Mouse (Mus musculus) C2C12 (cell line): ENCODE results near the gene Ube2l3.
A peak's percentile ranks its signal among the peaks of the same experiment; 100 is the strongest.

Source experiments
- CEBPB ChIP-seq: IDR thresholded peaks from one replicate; pipeline ENCODE4 v1.6.1; 2011; ENCODE audit warnings: low read depth, mild to moderate bottlenecking, control low read depth, moderate library complexity
- CTCF ChIP-seq: IDR thresholded peaks from one replicate; pipeline ENCODE4 v1.5.1; 2011; ENCODE audit not compliant: control insufficient read depth, insufficient read depth, insufficient read length
- MAX ChIP-seq: IDR thresholded peaks from one replicate; pipeline ENCODE4 v1.6.1; 2011; ENCODE audit warnings: mild to moderate bottlenecking, control low read depth
- MYOD1 ChIP-seq: IDR thresholded peaks from one replicate; pipeline ENCODE4 v1.6.1; 2011; ENCODE audit warnings: low read depth; ENCODE audit not compliant: control insufficient read depth, insufficient read length
- MYOG ChIP-seq: IDR thresholded peaks from one replicate; pipeline ENCODE4 v1.6.1; 2011; ENCODE audit not compliant: control insufficient read depth, insufficient read length; ENCODE audit errors: extremely low read depth
- USF1 ChIP-seq: IDR thresholded peaks from one replicate; pipeline ENCODE4 v1.6.1; 2011; ENCODE audit warnings: low read depth, mild to moderate bottlenecking, control low read depth, moderate library complexity

GRCm38 (mm10) chr16:17146772-17147235 is 55.6 kb downstream of the Ube2l3 start, which contains the start of gene Ccdc116:
- no peak for TF ChIP-seq MYOD1
- TF ChIP-seq MAX, result peak; percentile 76
- TF ChIP-seq CTCF, result peak; percentile 13
- TF ChIP-seq CEBPB, result no peak
- no peak for TF ChIP-seq USF1
- TF ChIP-seq MYOG, result no peak
